Mouse (Mus musculus): ENCODE measurements around the gene Pisd. TPM values are rescaled to one million over a fixed set of nuclear protein-coding genes. Genes with fewer than 3 reads are reported as not detected.
"Not testable (repeated sequence)": the region's sequence is repeated elsewhere in the genome, so short reads cannot be mapped to it uniquely, and the experiment has no call there.

Gene Pisd
- total and polyA plus RNA-seq, 3 experiments = 23.4 to 39.9 (median 29.4) TPM

DNA sequence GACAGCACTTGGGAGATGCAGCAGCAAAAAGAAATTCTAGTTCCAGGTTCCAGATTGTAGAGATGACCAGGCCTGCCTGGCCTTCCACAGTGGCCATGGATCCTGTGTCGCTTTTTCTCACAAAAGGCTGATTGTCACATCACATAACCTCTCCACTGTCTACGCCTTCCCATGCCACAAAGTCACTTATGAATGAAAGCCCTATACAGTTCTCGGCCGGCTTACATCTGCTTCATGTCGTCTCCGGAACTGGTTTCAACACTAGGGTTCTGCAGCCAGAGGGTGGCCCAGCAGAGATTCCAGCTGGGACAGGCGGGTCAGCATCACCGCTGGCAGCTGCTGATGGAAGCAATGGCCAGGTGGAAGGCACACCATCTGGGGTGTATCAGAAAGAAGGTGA is 56.6 kb downstream of the Pisd start:
- Histone ChIP-seq H3K27ac (no peak overlapping the region), H3K79me2 (replicated peaks; ENCODE audit: control insufficient read depth, insufficient read depth, low read length) (no peaks in the 10 kb centered on the region), H3K27me3 (ENCODE audit: control insufficient read depth, insufficient read depth, low read length) (no peaks in the 10 kb centered on the region), H3K4me3 (no peak overlapping the region), H3K36me3 (ENCODE audit: control insufficient read depth, insufficient read depth, low read length) (no peaks in the 10 kb centered on the region), H3K9ac (ENCODE audit: low read depth, low read length) (no peak overlapping the region), H3K4me1 (ENCODE audit: control insufficient read depth, insufficient read depth, low read length) (no peaks in the 10 kb centered on the region)
- DNase-seq = no peak
- intact Hi-C loops (cut with DNase I) = no loop called here
- WGBS = 77% methylated on average over 8 of the region's 8 CpGs
- TF ChIP-seq EP300 (IDR thresholded peaks at IDR 0.05; ENCODE audit: insufficient read depth, low read depth, low read length) = no peak
- no peak for TF ChIP-seq CTCF (IDR thresholded peaks at IDR 0.05)
- TF ChIP-seq POLR2A (IDR thresholded peaks at IDR 0.05; ENCODE audit: insufficient read depth, low read depth, low read length) = no peak

DNA sequence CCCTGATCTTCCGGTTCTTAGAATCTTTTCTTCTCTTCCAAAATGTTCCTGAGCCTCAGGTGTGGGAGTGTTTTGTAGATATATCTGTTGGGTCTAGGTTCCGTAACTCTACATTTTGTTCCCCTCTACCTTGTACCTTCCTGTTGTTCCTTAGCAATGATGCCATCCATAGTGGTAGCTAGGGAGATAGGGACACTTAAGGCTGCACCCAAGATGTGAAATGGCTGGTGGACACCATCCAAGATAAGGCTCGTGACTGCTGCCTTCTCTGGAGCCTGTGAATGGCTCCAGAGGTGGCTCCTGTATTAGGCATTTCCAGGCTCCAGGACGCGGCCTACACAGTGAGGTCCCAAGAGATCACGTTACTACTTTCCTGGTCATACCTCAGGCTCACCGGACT is 57.1 kb downstream of the Pisd start:
- H3K4me1 ChIP-seq (ENCODE audit: control insufficient read depth, insufficient read depth, low read length) = no peaks in the 10 kb centered on the region
- no peaks in the 10 kb centered on the region for H3K27me3 ChIP-seq (ENCODE audit: control insufficient read depth, insufficient read depth, low read length)
- TF ChIP-seq EP300 (IDR thresholded peaks at IDR 0.05; ENCODE audit: insufficient read depth, low read depth, low read length) (no peak), POLR2A (IDR thresholded peaks at IDR 0.05; ENCODE audit: insufficient read depth, low read depth, low read length) (no peak), CTCF (IDR thresholded peaks at IDR 0.05) (no peak)
- H3K4me3 ChIP-seq = no peak overlapping the region
- no peak overlapping the region for H3K27ac ChIP-seq
- H3K36me3 ChIP-seq (ENCODE audit: control insufficient read depth, insufficient read depth, low read length) = no peaks in the 10 kb centered on the region
- DNase-seq = no peak
- no peaks in the 10 kb centered on the region for H3K79me2 ChIP-seq (replicated peaks; ENCODE audit: control insufficient read depth, insufficient read depth, low read length)
- 64% methylated on average over 7 of the region's 7 CpGs for WGBS
- H3K9ac ChIP-seq (ENCODE audit: low read depth, low read length) = no peak overlapping the region
- intact Hi-C loops (cut with DNase I) = no loop called here

DNA sequence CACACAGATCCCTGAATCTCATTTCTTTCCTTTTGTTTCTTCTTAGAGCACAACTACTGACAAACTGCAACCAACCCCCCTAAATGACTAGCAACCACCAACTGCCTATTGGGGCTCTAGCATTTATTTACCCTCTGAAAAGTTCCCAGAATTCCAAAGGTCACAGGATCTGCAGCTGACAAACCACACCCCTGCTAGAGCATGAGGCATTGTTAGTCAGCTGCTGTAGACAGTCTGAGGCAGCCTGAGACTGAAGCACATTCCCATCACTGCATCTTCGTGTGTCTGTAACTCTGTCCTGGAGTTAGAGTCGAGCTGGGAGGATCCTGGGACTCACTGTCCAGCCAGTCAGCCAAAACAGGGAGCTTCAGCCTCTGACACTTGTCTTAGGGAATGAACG is 60.0 kb downstream of the Pisd start:
- H3K79me2 ChIP-seq (replicated peaks; ENCODE audit: control insufficient read depth, insufficient read depth, low read length); H3K4me3 ChIP-seq; H3K36me3 ChIP-seq (ENCODE audit: control insufficient read depth, insufficient read depth, low read length); H3K4me1 ChIP-seq (ENCODE audit: control insufficient read depth, insufficient read depth, low read length); DNase-seq; H3K9ac ChIP-seq (ENCODE audit: low read depth, low read length); H3K27ac ChIP-seq; H3K27me3 ChIP-seq (ENCODE audit: control insufficient read depth, insufficient read depth, low read length); intact Hi-C loops (cut with DNase I): not testable (repeated sequence)
- WGBS = 64% methylated on average over 3 of the region's 3 CpGs

- no peak overlapping the region for H3K9ac ChIP-seq (ENCODE audit: low read depth, low read length)
- H3K36me3 ChIP-seq (ENCODE audit: control insufficient read depth, insufficient read depth, low read length) = no peaks in the 10 kb centered on the region
- intact Hi-C loops (cut with DNase I) = no loop called here
- no peaks in the 10 kb centered on the region for H3K4me1 ChIP-seq (ENCODE audit: control insufficient read depth, insufficient read depth, low read length)
- WGBS = 80% methylated on average over 7 of the region's 7 CpGs
- no peak for DNase-seq
- no peaks in the 10 kb centered on the region for H3K27me3 ChIP-seq (ENCODE audit: control insufficient read depth, insufficient read depth, low read length)
- no peak overlapping the region for H3K27ac ChIP-seq
- no peaks in the 10 kb centered on the region for H3K79me2 ChIP-seq (replicated peaks; ENCODE audit: control insufficient read depth, insufficient read depth, low read length)
- TF ChIP-seq POLR2A (IDR thresholded peaks at IDR 0.05; ENCODE audit: insufficient read depth, low read depth, low read length) (no peak), CTCF (IDR thresholded peaks at IDR 0.05) (no peak), EP300 (IDR thresholded peaks at IDR 0.05; ENCODE audit: insufficient read depth, low read depth, low read length) (no peak)
- H3K4me3 ChIP-seq = no peak overlapping the region
Observed at GRCm38 (mm10) chr5:32723981-32724380, 61.5 kb downstream of the Pisd start.

DNA sequence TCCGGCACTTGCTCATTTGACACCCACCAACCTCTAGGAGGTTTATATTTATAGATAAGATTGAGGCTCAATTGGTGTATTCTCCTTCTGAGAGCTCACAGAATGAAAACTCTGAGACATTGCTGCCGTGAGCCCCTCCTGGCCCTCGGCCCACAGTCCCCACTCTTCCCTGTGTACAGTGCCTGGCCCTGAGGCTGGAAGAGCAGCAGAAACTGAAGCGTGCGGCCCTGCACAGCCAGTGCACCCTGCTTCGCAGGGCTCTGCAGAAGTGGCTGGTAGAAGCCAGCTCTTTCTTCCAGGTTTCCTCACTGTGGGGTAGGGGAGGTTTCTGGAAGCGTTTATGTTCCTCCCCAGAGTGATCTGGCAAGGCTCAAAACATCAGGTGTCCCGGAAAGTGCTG is 62.7 kb downstream of the Pisd start:
- H3K27ac ChIP-seq; DNase-seq; H3K79me2 ChIP-seq (replicated peaks; ENCODE audit: control insufficient read depth, insufficient read depth, low read length); intact Hi-C loops (cut with DNase I); H3K4me3 ChIP-seq; H3K4me1 ChIP-seq (ENCODE audit: control insufficient read depth, insufficient read depth, low read length); H3K36me3 ChIP-seq (ENCODE audit: control insufficient read depth, insufficient read depth, low read length); H3K9ac ChIP-seq (ENCODE audit: low read depth, low read length); H3K27me3 ChIP-seq (ENCODE audit: control insufficient read depth, insufficient read depth, low read length): not testable (repeated sequence)
- 84% methylated on average over 8 of the region's 8 CpGs for WGBS

GRCm38 (mm10) chr5:32722263-32722662 is 63.2 kb downstream of the Pisd start:
- Histone ChIP-seq H3K36me3 (ENCODE audit: control insufficient read depth, insufficient read depth, low read length) (no peaks in the 10 kb centered on the region), H3K9ac (ENCODE audit: low read depth, low read length) (no peak overlapping the region), H3K27ac (no peak overlapping the region), H3K79me2 (replicated peaks; ENCODE audit: control insufficient read depth, insufficient read depth, low read length) (no peaks in the 10 kb centered on the region), H3K4me1 (ENCODE audit: control insufficient read depth, insufficient read depth, low read length) (no peaks in the 10 kb centered on the region), H3K4me3 (no peak overlapping the region), H3K27me3 (ENCODE audit: control insufficient read depth, insufficient read depth, low read length) (no peaks in the 10 kb centered on the region)
- 75% methylated on average over 7 of the region's 7 CpGs for WGBS
- no peak for DNase-seq
- TF ChIP-seq POLR2A (IDR thresholded peaks at IDR 0.05; ENCODE audit: insufficient read depth, low read depth, low read length) (no peak), CTCF (IDR thresholded peaks at IDR 0.05) (no peak), EP300 (IDR thresholded peaks at IDR 0.05; ENCODE audit: insufficient read depth, low read depth, low read length) (no peak)
- intact Hi-C loops (cut with DNase I) = no loop called here

- Histone ChIP-seq H3K36me3 (ENCODE audit: control insufficient read depth, insufficient read depth, low read length) (no peaks in the 10 kb centered on the region), H3K4me3 (no peak overlapping the region), H3K79me2 (replicated peaks; ENCODE audit: control insufficient read depth, insufficient read depth, low read length) (no peaks in the 10 kb centered on the region), H3K27ac (no peak overlapping the region), H3K27me3 (ENCODE audit: control insufficient read depth, insufficient read depth, low read length) (no peaks in the 10 kb centered on the region), H3K4me1 (ENCODE audit: control insufficient read depth, insufficient read depth, low read length) (no peaks in the 10 kb centered on the region), H3K9ac (ENCODE audit: low read depth, low read length) (no peak overlapping the region)
- no peak for TF ChIP-seq POLR2A (IDR thresholded peaks at IDR 0.05; ENCODE audit: insufficient read depth, low read depth, low read length)
- no peak for TF ChIP-seq CTCF (IDR thresholded peaks at IDR 0.05)
- no peak for TF ChIP-seq EP300 (IDR thresholded peaks at IDR 0.05; ENCODE audit: insufficient read depth, low read depth, low read length)
- DNase-seq = no peak
- intact Hi-C loops (cut with DNase I) = no loop called here
- 50% methylated on average over 3 of the region's 3 CpGs for WGBS
Observed at GRCm38 (mm10) chr5:32721316-32721715, 64.1 kb downstream of the Pisd start.
